Mouse (Mus musculus): ENCODE results near the gene Crocc. TPM values are rescaled to one million over a fixed set of nuclear protein-coding genes. Genes with fewer than 3 reads are reported as not detected.

The Crocc gene
- polyA plus RNA-seq (2014; fragmentation: Illumina TruSeq; extraction: RNeasy Lipid Tissue Mini Kit (QIAGEN cat#74804); ENCODE audit: low read depth, low replicate concordance), result 5.8 TPM

DNA sequence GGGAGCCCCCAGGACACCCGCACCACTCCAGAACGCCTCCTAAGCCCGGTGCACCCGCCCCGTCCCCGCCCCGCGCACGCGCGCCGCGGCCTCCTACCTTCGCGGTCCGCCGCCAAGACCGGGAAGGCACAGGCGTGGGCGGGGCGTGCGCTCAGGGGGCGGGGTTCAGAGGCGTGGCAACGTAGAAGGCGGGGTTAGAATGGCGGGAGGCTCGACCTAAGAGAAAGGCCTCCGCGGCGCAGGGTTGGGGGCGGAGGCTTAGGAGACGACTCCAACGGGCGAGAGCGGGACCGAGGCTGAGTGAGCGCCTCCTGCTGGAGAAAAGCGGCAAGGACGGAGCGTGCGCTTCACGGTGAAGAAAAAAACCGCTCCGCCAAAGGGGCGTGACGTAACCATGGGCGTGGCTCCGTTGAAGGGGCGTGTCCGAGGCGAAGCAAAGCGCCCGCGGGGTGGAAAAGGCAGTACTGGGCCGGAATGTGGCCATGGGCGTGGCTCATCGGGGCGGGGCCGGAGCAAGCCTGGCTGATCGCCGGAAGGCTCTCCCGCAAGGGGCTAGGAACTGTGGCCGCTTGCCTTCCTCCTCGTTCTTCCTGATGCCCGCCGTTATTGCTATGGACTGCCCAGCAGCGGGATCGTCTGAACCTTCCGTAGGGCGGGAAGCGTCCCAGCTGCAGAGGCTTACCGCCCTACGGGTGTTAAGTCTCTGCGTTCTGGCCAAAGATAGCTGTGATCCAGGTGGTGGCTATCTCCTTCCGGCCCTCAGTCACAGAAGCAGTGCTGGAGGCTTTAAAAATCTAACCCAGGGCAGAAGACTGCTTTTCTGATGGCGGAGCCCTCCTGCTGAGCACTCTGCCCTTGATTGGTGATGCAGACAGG, at the start of gene Crocc:
Crocc (minus strand) TSS at position 125 of the 876 bp plus-strand sequence.

DNA sequence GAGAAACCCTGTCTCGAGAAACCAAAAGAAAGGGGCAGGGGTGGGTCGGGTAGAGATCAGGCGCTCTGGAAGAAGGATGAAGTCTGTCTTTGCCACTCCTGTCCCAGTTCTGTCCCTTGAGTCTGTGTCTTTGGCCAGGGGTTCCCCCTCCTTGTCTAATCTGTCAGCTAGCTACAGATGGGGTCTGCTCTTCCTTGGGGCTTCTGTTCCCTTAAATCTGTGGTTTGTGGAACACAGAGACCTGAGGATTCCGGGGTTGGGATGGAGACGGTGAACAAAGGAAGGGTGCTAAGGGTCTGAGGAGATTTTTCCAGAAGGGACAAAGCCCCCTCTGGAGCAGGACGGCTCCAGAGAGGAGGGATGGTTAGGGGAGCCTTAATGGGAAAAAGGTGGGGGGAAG, 27.7 kb upstream of the Crocc start, which contains the start of gene Spata21:
Spata21 (plus strand) TSS at position 301 of the 400 bp plus-strand sequence.

DNA sequence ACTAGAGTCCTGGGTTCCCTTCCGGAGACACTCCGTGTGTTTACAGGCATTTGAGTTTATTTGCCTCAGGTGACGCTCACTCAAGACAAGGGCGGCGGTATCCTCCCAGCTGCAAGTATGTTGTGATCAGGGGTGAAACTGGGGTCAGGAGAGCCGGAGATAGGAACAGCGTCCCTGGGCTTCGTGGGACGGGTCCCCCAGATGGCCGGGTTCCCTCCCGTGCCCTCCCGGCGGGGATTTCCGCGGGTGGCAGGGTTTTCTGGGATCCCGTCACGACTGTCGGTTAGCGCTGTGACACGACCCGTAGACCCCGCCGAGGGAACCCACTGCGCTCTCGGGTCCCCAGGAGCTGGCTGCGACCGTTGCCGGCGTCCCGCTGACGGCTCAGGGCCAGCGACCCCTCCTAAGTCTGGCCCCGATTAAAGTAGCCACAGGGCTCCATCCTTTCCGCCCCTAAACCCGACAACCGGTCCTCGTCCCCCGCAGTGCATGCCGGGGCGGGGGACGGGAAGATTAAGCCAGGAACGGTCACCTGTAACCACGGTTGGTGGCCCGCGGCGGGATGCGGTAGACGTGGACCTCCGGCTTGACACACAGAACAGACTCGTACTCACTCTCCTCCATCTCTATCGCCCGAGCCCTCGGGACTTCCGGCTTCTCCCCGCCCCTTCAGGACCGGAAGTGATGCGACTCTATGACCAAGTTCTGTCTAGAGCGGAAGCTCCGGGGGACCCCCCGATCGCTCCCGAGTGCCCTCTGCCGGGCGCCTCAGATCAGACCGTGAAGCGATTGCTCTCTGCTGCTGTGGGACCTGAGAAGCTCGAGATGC, 17.5 kb upstream of the Crocc start, which contains the start of gene Necap2:
Necap2 (minus strand) TSS at position 677 of the 829 bp plus-strand sequence.

DNA sequence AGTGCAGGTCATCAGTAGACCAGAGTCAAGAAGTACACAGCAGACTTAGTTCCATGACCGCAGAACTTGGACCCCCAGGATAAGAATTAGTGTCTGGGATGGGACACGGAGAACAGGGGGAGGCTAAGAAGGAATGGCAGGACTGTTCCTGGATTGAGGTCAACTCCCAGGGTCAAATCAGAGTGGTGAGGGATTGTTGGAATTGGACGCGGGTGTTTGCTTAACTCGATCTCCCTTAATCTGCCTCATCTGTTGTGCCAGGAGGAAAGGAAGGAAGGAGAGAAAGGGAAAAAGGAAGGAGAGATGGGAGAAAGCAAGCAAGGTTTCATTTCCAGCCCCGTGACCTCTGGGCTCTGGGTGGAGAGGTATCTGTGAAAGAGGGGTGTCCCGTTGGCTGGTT, 50.2 kb downstream of the Crocc start, which contains the start of gene Mfap2:
Mfap2 (plus strand) TSS at position 301 of the 400 bp plus-strand sequence.

DNA sequence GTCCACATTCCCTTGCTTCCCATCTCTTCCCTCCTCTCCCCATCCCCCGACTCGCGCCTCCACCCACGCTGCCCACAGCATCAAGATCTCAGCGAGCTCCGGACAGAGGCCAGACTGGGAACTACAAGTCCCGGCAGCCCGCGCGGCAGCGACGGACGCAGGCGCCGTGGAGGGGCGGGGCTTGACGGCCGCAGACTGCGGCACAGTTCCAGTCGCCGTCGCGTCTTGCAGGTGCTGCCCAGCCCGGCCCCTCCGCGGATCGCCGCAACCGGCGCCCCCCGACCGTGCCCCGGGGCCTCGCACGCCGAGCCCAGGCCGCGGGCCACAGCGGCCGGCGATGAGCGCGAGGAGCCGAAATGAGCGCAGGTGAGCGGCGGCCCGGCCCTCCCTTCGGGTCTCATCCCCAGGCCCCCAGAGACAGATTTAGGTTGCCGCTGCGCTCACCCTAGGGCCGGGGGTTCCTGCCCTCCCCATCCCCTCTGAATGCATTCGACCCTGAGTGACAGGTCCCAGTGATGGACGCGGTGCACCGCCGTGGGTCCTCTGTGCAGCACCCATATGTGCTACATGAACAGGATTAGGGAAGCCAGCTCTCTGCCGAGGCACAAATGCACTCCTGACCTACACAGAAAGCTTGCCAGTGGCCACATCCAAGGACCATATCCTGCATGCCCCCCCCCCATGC, 73.5 kb downstream of the Crocc start, which contains the start of gene Atp13a2:
Atp13a2 (plus strand) TSS at position 163 of the 685 bp plus-strand sequence.

Other genes starting within 250 kb of the Crocc start
- gene Padi3, start 249.9 kb downstream of the Crocc start, polyA plus RNA-seq (2014; fragmentation: Illumina TruSeq; extraction: RNeasy Lipid Tissue Mini Kit (QIAGEN cat#74804); ENCODE audit: low read depth, low replicate concordance), result 0.13 TPM
- gene Padi1, start 214.8 kb downstream of the Crocc start, polyA plus RNA-seq (2014; fragmentation: Illumina TruSeq; extraction: RNeasy Lipid Tissue Mini Kit (QIAGEN cat#74804); ENCODE audit: low read depth, low replicate concordance), result not detected
- 0.47 TPM for gene Padi2, start 154.2 kb downstream of the Crocc start, polyA plus RNA-seq (2014; fragmentation: Illumina TruSeq; extraction: RNeasy Lipid Tissue Mini Kit (QIAGEN cat#74804); ENCODE audit: low read depth, low replicate concordance)
- gene Sdhb, start 99.3 kb downstream of the Crocc start, polyA plus RNA-seq (2014; fragmentation: Illumina TruSeq; extraction: RNeasy Lipid Tissue Mini Kit (QIAGEN cat#74804); ENCODE audit: low read depth, low replicate concordance), result 1,459 TPM
- 16.0 TPM for gene Atp13a2, start 73.7 kb downstream of the Crocc start, polyA plus RNA-seq (2014; fragmentation: Illumina TruSeq; extraction: RNeasy Lipid Tissue Mini Kit (QIAGEN cat#74804); ENCODE audit: low read depth, low replicate concordance)
- 5.9 TPM for gene Mfap2, start 50.1 kb downstream of the Crocc start, polyA plus RNA-seq (2014; fragmentation: Illumina TruSeq; extraction: RNeasy Lipid Tissue Mini Kit (QIAGEN cat#74804); ENCODE audit: low read depth, low replicate concordance)
- 20.2 TPM for gene Necap2, start 17.8 kb upstream of the Crocc start, polyA plus RNA-seq (2014; fragmentation: Illumina TruSeq; extraction: RNeasy Lipid Tissue Mini Kit (QIAGEN cat#74804); ENCODE audit: low read depth, low replicate concordance)
- gene Spata21, start 27.8 kb upstream of the Crocc start, polyA plus RNA-seq (2014; fragmentation: Illumina TruSeq; extraction: RNeasy Lipid Tissue Mini Kit (QIAGEN cat#74804); ENCODE audit: low read depth, low replicate concordance), result not detected
- 55.2 TPM for gene Szrd1, start 79.2 kb upstream of the Crocc start, polyA plus RNA-seq (2014; fragmentation: Illumina TruSeq; extraction: RNeasy Lipid Tissue Mini Kit (QIAGEN cat#74804); ENCODE audit: low read depth, low replicate concordance)
- 7.9 TPM for gene Fbxo42, start 87.4 kb upstream of the Crocc start, polyA plus RNA-seq (2014; fragmentation: Illumina TruSeq; extraction: RNeasy Lipid Tissue Mini Kit (QIAGEN cat#74804); ENCODE audit: low read depth, low replicate concordance)
- gene Rsg1, start 153.4 kb upstream of the Crocc start, polyA plus RNA-seq (2014; fragmentation: Illumina TruSeq; extraction: RNeasy Lipid Tissue Mini Kit (QIAGEN cat#74804); ENCODE audit: low read depth, low replicate concordance), result 0.68 TPM
- gene Arhgef19, start 178.9 kb upstream of the Crocc start, polyA plus RNA-seq (2014; fragmentation: Illumina TruSeq; extraction: RNeasy Lipid Tissue Mini Kit (QIAGEN cat#74804); ENCODE audit: low read depth, low replicate concordance), result 48.6 TPM
- 4.4 TPM for gene Epha2, start 240.7 kb upstream of the Crocc start, polyA plus RNA-seq (2014; fragmentation: Illumina TruSeq; extraction: RNeasy Lipid Tissue Mini Kit (QIAGEN cat#74804); ENCODE audit: low read depth, low replicate concordance)